Mouse (Mus musculus) lung, embryonic 14.5 days (tissue): ENCODE measurements around the gene Pias4. TPM values are rescaled to one million over a fixed set of nuclear protein-coding genes. Genes with fewer than 3 reads are reported as not detected.
"Not testable (repeated sequence)": the region's sequence is repeated elsewhere in the genome, so short reads cannot be mapped to it uniquely, and the experiment has no call there.

Source experiments
- ATAC-seq: fragments of 200-750 bp; cut with Nextera tagmentation; 2 replicates; pipeline ENCODE4 v1.8.0; 2017; ENCODE audit warnings: mild to moderate bottlenecking, moderate TSS enrichment, moderate library complexity; ENCODE audit not compliant: insufficient read depth
- DNase-seq: peaks from one replicate; pipeline ENCODE4 v3.0.0-alpha.2; 2015
- H3K27ac ChIP-seq: fragments of 300-500 bp; sonication (generic); 2 replicates; pipeline ENCODE4 v1.5.1; 2014; ENCODE audit warnings: low read depth, mild to moderate bottlenecking, moderate library complexity
- H3K27me3 ChIP-seq: fragments of 300-500 bp; sonication (generic); 2 replicates; pipeline ENCODE4 v1.6.1; 2014; ENCODE audit warnings: low read length, control low read depth; ENCODE audit not compliant: insufficient read depth
- H3K36me3 ChIP-seq: fragments of 300-500 bp; sonication (generic); 2 replicates; pipeline ENCODE4 v1.6.1; 2014; ENCODE audit warnings: control low read depth; ENCODE audit not compliant: insufficient read depth
- H3K4me1 ChIP-seq: fragments of 300-500 bp; sonication (generic); 2 replicates; pipeline ENCODE4 v1.6.1; 2014; ENCODE audit warnings: antibody characterized with exemption, control low read depth; ENCODE audit not compliant: insufficient read depth
- H3K4me2 ChIP-seq: fragments of 300-500 bp; sonication (generic); 2 replicates; pipeline ENCODE4 v1.6.1; 2014; ENCODE audit warnings: mild to moderate bottlenecking
- H3K4me3 ChIP-seq: fragments of 300-500 bp; sonication (generic); 2 replicates; pipeline ENCODE4 v1.5.1; 2014; ENCODE audit warnings: low read depth, low read length
- H3K9ac ChIP-seq: fragments of 300-500 bp; sonication (generic); 2 replicates; pipeline ENCODE4 v1.6.1; 2014
- H3K9me3 ChIP-seq: fragments of 300-500 bp; sonication (generic); 2 replicates; pipeline ENCODE4 v1.6.1; 2016; ENCODE audit warnings: low read depth, low read length, control low read depth
- CTCF ChIP-seq: IDR thresholded peaks from 2 replicates; pipeline ENCODE4 v1.5.1; 2016; ENCODE audit warnings: antibody characterized with exemption, low read depth
- WGBS: fragments of 180-500 bp; shearing (Covaris S2); extraction: QIAGEN DNeasy Blood & Tissue Kit; methylation state at CpG from one replicate; pipeline ENCODE4 v1.1.7; 2014; 5-methylcytosine and 5-hydroxymethylcytosine counted together
- polyA plus RNA-seq: library from polyadenylated mRNA; unstranded; fragments of >200 nt; fragmentation: Nextera tagmentation; extraction: Ambion mirVana; gene quantifications from 2 replicates; pipeline ENCODE4 v1.2.1, GENCODE M21; 2014

The Pias4 gene
- polyA plus RNA-seq, 1 experiment from 2014 or later, result 47.9 TPM

DNA sequence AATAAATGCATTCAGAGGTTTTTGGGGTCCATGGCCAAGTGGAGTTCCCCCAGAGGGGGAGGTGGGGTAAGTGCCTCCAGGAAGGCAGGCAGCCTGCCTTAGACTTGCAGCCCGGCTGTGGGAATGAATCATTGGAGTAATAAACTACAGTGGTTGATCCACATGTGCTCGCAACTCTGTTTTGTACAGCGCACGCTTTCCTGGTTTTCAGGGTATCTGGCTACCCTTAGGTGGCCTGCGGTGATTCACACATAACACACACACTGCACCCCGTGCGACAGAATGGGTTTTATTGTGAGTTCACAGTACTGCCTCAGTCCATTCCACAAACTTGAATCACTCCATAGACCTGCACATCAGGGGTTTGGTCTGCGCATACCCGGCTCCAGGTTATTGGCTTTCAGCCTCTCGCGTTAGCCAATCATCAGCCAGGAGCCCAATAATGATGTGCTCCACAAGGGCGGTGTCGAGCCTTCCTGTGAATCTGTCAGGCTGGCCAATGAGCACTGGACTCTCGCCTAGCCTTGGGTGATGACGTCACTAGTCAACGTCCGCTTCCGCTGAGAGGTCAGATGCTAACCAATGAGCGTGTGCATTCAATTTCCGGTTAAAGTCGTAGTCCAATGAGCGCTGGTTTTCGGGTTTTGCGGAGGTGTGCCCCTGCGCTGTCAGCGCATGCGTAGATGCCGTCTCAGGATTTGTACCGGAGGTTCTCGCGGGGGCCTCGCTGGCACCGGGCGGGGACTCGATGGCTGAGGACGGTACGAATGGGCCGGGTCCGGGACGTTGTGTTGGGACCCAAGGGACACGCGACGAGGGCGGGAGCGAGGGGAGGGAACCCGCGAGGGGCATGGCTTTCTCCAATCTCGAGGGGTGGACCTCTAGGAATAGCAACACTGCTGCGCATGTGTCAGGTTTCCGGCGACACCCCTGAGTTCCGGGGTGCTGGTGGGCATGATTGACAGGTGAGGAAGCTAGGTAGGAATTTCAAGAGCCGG is 14.9 kb upstream of the Pias4 start, which contains the start of gene Dapk3:
TSS of gene Dapk3 (plus strand) at position 670 of the 998 bp plus-strand sequence.
- H3K27ac ChIP-seq, result peak within 1 kb of the TSS; percentile 84
- peak; percentile 100 for DNase-seq
- WGBS, result 5% methylated on average over 53 of the region's 53 CpGs
- peak within 1 kb of the TSS; percentile 63 for H3K4me2 ChIP-seq
- H3K4me3 ChIP-seq, result peak within 1 kb of the TSS; percentile 66
- H3K4me1 ChIP-seq, result 0 out of 2 replicates have a peak, but pooled peaks cover 5% of the 10 kb centered on the region
- ATAC-seq, result peak; percentile 93
- H3K9ac ChIP-seq, result peak within 1 kb of the TSS; percentile 66
- no peaks in the 10 kb centered on the region for H3K9me3 ChIP-seq
- TF ChIP-seq CTCF, result no peak
- peaks cover 79% of the 10 kb centered on the region for H3K36me3 ChIP-seq
- H3K27me3 ChIP-seq, result no peaks in the 10 kb centered on the region

- H3K9ac ChIP-seq, H3K4me3 ChIP-seq, H3K4me2 ChIP-seq, H3K27me3 ChIP-seq, H3K9me3 ChIP-seq, ATAC-seq, H3K4me1 ChIP-seq: not testable (repeated sequence)
- H3K36me3 ChIP-seq, result peaks cover 78% of the 10 kb centered on the region
- peak; percentile 5 for DNase-seq
- H3K27ac ChIP-seq, result peak overlapping the region; percentile 65
- WGBS, result 66% methylated on average over 12 of the region's 12 CpGs
These were observed 14.1 kb upstream of the Pias4 start for GRCm38 (mm10) chr10:81181860-81182259.

DNA sequence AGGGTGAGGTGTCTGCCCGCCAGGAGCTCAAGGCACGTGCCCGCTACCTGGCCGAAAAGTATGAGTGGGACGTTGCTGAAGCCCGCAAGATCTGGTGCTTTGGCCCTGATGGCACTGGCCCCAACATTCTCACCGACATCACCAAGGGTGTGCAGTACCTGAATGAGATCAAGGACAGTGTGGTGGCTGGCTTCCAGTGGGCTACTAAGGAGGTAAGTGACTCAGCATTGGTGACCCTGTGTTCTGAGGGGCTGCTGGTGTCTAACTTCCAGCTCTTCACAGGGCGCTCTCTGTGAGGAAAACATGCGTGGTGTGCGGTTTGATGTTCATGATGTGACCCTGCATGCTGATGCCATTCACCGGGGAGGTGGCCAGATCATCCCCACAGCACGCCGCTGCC is 13.2 kb upstream of the Pias4 start:
- H3K27me3 ChIP-seq, result no peaks in the 10 kb centered on the region
- no peak overlapping the region for H3K4me2 ChIP-seq
- no peak overlapping the region for H3K9ac ChIP-seq
- H3K4me3 ChIP-seq, result no peak overlapping the region
- H3K9me3 ChIP-seq, result no peaks in the 10 kb centered on the region
- DNase-seq, result no peak
- no peak for ATAC-seq
- WGBS, result 85% methylated on average over 13 of the region's 13 CpGs
- peaks cover 72% of the 10 kb centered on the region for H3K36me3 ChIP-seq
- no peak for TF ChIP-seq CTCF
- H3K27ac ChIP-seq, result no peak overlapping the region
- 0 out of 2 replicates have a peak, but pooled peaks cover 5% of the 10 kb centered on the region for H3K4me1 ChIP-seq

DNA sequence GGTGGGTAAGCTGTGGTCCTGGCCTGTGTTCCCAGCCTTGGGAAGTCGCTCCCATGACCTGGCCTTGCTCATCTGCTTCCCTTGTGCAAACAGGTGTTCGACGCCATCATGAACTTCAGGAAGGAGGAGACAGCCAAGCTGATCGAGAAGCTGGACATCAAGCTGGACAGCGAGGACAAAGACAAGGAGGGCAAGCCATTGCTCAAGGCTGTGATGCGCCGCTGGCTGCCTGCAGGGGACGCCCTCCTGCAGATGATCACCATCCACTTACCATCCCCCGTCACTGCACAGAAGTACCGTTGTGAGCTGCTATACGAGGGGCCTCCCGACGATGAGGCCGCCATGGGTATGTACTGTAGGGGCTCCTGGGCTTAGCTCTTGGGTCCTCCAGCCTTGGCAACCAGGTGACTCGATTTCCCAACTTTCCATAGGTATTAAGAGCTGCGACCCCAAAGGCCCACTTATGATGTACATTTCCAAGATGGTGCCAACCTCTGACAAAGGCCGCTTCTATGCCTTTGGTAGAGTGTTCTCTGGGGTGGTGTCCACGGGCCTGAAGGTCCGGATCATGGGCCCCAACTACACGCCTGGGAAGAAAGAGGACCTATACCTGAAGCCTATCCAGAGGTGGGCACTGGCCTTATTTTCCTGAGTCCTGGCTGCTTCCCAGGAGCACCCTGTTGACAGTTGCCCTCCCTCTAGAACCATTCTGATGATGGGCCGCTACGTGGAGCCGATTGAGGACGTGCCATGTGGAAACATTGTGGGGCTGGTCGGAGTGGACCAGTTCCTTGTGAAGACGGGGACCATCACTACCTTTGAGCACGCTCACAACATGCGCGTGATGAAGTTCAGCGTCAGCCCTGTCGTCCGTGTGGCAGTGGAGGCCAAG is 12.0 kb upstream of the Pias4 start:
- peaks cover 3% of the 10 kb centered on the region for H3K4me1 ChIP-seq
- H3K4me3 ChIP-seq, result no peak overlapping the region
- H3K27me3 ChIP-seq, result no peaks in the 10 kb centered on the region
- DNase-seq (peak; percentile 7), ATAC-seq (no peak)
- no peaks in the 10 kb centered on the region for H3K9me3 ChIP-seq
- 87% methylated on average over 32 of the region's 32 CpGs for WGBS
- H3K9ac ChIP-seq, result 0 out of 2 replicates have a peak overlapping the region, but pooled peaks have one; percentile 14
- H3K27ac ChIP-seq, result no peak overlapping the region
- no peak overlapping the region for H3K4me2 ChIP-seq
- TF ChIP-seq CTCF, result peak; percentile 36
- peaks cover 62% of the 10 kb centered on the region for H3K36me3 ChIP-seq

DNA sequence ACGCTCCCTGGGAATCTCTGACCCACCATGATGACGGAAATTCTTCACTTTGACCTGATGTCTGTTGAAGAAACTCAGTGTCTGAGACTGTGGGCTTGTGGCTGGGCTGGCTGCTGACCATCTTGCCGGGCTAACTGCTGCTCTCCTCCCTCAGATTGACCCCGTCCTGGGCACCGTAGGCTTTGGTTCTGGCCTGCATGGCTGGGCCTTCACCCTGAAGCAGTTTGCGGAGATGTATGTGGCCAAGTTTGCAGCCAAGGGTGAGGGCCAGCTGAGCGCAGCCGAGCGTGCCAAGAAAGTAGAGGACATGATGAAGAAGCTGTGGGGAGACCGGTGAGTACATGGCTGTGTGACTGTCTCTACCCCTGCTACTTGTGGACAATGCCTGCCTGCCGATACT is 11.2 kb upstream of the Pias4 start:
- Histone ChIP-seq H3K4me1 (peaks cover 7% of the 10 kb centered on the region), H3K4me2 (peak overlapping the region; percentile 89; the same call in 1 of the 2 replicates), H3K9me3 (no peaks in the 10 kb centered on the region), H3K4me3 (peak overlapping the region; percentile 99; the same call in 1 of the 2 replicates), H3K27ac (no peak overlapping the region), H3K27me3 (no peaks in the 10 kb centered on the region), H3K9ac (peak overlapping the region; percentile 99; the same call in 1 of the 2 replicates), H3K36me3 (peaks cover 56% of the 10 kb centered on the region)
- 89% methylated on average over 11 of the region's 11 CpGs for WGBS
- no peak for TF ChIP-seq CTCF
- DNase-seq, result no peak
- ATAC-seq, result no peak

DNA sequence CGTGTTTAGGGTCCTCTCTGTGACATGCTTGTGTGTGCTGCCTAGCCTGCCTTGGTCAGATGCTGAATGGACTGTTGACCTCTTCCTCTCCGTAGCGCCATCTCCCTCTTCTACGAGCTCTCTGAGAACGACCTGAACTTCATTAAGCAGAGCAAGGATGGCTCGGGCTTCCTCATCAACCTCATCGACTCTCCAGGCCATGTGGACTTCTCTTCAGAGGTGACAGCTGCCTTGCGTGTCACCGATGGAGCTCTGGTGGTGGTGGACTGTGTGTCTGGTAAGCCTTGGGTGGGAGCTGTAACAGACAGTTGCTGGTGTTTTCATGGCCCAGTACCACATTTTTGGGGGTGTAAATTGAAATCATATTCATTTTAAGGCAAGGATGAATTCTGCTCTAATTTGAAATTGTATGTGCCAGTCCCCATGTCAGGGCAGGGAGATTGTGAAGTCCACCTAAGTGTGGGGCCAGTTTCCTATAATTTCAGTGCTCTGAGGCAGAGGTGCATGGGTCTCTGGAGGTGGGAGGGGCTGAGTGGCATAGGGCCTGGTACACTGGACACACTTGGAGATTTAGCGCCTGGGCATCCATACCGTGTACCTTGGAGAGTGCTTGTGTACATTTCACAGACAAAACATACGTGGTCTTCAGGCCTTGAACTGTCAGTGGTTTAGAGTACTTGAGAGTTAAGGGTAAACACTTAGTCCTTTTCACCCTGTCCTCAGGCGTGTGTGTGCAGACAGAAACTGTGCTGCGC is 10.4 kb upstream of the Pias4 start:
- peaks cover 56% of the 10 kb centered on the region for H3K36me3 ChIP-seq
- TF ChIP-seq CTCF, result no peak
- peak overlapping the region; percentile 94; the same call in 1 of the 2 replicates for H3K27ac ChIP-seq
- H3K4me1 ChIP-seq, result peaks cover 5% of the 10 kb centered on the region
- no peaks in the 10 kb centered on the region for H3K27me3 ChIP-seq
- DNase-seq (no peak), ATAC-seq (no peak)
- H3K9ac ChIP-seq, result peak overlapping the region; percentile 99
- peak overlapping the region; percentile 89 for H3K4me2 ChIP-seq
- 54% methylated on average over 14 of the region's 14 CpGs for WGBS
- no peaks in the 10 kb centered on the region for H3K9me3 ChIP-seq
- H3K4me3 ChIP-seq, result peak overlapping the region; percentile 99
